Mouse (Mus musculus) megakaryocyte-erythroid progenitor cell, adult 5-6 weeks (primary cell): Measurements from ENCODE around the gene H2-Oa. TPM values are rescaled to one million over a fixed set of nuclear protein-coding genes. Genes with fewer than 3 reads are reported as not detected.

Source experiments
- ATAC-seq: replicated peaks from 2 replicates; pipeline ENCODE4 v1.8.0; 2016; ENCODE audit warnings: mild to moderate bottlenecking, inconsistent platforms; ENCODE audit not compliant: severe bottlenecking, poor library complexity, low FRiP score, low TSS enrichment
- total RNA-seq, 2 experiments: library from RNA; stranded (forward) in 1 of 2; stranded (reverse) in 1 of 2; fragments of 200-1000, 215-1000 nt in 1 of 2; fragments of >200 nt in 1 of 2; fragmentation: Nextera tagmentation in 1 of 2; gene quantifications; 2 replicates each; pipeline ENCODE4 v1.2.3; 2014 to 2017

Gene H2-Oa
- total RNA-seq, 2 experiments from 2014 or later = 0.75 to 6.2 TPM

DNA sequence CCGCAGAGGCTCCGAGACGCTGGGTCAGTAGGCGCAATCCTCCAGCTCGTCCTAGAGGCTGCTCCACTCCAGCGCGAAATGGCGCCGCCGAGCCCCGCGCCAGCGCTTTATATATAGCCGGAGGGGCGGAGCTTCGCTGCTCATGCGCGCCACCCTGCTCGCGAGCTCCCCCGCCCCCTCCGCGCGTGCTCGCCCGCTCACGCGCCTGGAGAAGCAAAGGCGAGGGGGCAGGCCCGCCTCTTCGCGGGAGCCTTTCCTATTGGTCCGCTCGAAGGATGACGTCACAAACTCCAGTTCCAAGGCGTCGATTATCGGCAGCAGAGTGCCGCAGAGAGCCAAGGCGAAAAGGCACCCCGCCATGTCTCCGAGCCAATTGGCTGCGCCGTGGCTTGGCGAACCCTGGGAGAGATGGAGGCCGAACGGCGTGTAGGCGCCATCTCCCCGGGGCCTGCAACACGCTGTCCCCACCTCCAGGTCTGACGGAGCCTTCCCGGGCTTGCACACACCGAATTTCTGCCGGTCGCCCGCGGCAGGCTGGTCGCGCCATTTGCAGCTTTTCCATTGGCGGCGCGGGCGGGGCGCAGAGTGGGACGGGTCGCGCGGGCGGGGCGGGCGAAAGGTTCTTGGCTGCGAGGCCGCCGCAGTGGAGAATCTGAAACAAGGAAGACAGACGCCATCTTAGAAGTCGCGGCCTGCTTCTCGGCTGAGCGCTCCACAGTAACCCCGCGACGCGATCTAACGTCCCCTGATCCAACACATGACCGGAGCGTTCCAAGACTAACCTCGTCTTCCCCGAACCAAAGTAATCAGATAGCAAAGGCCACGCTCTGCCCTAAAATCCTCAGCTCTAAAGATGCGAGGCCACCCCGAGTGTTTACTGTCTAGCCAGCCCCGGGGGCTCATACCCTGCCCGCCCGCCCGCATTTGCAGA is 27.4 kb downstream of the H2-Oa start, which contains the start of gene H2-DMa:
TSS of gene H2-DMa (plus strand) at position 293 of the 931 bp plus-strand sequence.
- peak; percentile 54 for ATAC-seq

- ATAC-seq = no peak
Measured at GRCm38 (mm10) chr17:34120180-34120723, 28.1 kb downstream of the H2-Oa start.

- no peak; the same call in 1 of the 2 replicates for ATAC-seq
Measured at GRCm38 (mm10) chr17:34120814-34121171, 28.7 kb downstream of the H2-Oa start.

DNA sequence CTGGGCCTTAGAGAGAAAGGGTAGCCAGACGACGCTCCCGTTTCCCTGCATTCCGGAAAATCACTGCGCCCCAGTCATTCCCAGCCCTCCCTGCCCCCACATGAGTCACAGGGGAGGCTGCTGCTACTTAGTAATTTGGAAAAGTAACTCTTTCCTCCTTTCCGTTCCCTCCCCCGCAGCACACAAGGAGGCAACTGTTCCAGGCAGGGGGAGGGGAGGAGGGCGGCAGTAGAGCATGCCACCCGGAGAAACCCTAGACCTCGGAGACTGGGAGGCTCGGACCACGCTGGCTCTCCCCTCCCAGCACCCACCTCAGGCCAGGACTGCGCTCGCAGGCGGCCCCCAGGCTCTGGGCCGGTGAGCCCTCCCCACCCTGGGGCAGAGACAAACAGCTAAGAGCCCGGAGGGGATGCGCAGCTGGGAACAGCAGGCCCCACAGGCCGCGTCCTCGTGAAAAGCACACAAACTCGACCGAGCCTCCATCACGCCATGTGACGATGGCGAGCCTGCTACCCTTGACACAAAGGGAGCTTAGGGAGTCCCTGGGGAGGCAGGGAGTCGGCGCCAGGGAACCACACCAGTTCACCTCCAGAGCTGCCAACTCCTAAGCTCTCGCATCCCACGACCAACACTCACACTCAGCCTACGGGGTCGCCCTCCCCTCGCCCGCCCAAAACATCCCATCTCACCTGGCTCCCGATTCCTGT is 29.2 kb downstream of the H2-Oa start:
- ATAC-seq = no peak

DNA sequence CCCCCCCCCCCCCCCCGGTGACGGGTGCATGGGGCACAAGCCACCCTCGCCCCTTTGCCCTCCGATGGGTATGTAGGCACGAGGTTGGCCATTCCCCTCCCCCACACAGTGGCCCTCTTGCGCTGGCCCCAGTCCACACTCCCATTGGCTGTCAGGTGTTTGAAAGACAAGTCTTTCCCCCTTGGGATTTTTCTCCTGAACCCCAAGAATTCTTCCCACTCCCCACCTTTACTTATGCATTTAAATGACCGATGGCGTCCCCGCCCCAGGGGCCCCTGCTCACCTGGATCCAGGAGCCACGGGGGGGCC is 29.7 kb downstream of the H2-Oa start:
- ATAC-seq = no peak

DNA sequence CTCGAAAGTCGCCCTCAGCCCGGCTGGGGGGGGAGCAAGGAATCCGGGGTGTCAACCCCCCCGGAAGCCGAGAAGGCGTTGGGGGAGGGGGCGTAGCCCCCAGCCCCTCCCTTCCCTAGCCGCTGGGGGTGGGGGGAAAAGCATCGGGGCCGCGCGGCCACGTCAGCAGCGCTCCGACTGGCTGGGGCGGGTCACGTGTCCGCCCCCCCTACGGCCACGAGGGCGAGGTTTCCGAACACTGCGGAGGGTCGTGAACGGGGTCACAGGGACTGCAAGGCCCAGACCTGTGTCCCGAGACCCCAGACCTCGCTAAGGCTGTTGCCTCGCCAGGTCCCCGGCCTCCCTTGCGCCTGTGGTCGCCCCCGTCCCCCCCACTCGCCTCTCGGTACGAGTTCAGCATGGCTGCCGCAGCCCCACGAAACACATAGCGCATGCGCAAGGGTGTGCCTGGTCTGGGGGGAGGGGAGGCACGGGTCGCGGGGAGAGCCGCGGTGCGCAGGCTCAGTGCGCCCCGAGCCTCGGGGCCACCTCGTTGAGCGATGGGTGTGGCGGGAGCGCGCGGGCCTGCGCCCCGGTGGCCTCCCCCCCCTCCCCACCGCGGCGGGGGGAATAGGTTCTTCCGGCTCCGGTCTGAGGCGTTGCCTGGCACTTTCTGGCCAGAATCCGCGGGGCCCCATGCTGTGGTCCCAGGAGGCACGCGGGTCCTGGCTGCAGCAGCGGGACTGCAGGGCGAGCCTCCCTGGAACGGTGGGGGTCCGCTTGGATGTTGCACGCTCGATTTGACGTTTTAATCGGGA is 30.2 kb downstream of the H2-Oa start, which contains the start of gene Brd2:
TSS of gene Brd2 (minus strand) at position 447 of the 797 bp plus-strand sequence.
- ATAC-seq = peak; percentile 33

DNA sequence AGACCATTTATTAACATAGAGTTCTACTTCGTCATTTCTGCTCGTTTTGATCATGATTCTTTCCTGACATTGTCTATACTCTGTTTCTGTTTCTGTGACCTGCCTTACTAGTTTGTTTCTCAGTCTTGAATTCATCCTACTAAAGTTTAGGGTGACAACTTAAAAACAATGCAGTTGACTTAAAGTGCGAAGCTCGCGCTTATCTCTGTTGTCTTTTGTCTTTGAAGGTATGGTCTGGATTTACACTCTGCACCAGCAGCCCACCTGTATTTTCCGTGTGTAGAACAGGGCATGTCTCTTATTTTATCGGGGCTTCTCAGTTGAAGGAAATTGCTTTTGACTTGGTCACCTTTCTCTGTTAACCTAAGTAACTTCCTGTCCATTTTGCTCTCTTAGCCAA is 31.0 kb downstream of the H2-Oa start:
- ATAC-seq = no peak

DNA sequence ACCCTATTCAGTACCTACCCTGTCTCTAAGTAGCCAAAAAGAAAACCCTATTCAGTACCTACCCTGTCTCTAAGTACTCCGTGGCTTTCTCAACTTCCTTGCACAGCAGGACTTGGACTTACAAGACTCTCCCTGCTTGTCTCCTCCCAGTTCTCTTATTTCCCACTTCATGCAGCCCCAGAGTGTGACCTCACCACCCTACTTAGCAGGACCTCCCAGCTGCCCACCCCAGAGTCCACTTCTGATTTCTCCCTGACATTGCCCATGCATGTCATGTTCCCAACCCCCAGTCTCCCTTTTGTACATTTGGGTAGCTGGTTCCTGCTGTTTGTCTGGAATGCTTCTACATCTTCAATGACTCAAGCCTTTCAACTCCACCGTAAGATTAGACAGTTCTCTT is 31.4 kb downstream of the H2-Oa start:
- ATAC-seq = no peak

GRCm38 (mm10) chr17:34124649-34125048 is 32.5 kb downstream of the H2-Oa start:
- ATAC-seq = no peak

GRCm38 (mm10) chr17:34126826-34127420 is 34.8 kb downstream of the H2-Oa start:
- no peak for ATAC-seq

- ATAC-seq = peak; percentile 76
Measured at GRCm38 (mm10) chr17:34127475-34127874, 35.3 kb downstream of the H2-Oa start.

DNA sequence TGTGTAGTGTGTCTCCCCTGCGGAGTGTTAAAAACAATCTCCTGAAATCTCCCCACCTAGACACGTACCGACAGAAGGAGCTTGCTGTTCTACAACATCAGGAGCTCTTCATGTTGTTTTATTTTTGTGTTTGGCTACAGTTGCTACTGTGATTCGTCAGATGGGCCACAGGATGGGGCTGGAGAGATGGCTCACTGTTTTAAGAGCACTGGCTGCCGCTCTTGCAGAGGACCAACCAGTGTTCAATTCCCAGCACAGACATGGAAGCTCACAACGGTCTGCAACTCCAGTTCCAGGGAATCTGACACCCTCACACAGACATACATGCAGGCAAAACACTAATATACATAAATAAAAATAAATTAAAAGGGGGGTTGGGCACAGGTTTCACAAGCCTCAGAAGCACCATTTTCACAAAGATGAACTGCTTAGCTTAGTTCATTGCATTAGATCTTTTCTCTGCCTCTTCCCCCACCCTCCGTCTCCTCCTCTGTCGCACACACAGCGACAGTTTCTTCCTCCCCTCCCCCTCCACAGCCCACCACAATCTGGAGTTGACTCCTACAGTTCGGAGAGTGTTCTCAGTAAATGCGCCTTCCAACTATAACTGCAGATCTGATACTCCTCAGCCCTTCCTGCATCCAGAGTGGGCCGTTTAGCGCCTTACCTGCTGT is 36.3 kb downstream of the H2-Oa start:
- no peak for ATAC-seq

DNA sequence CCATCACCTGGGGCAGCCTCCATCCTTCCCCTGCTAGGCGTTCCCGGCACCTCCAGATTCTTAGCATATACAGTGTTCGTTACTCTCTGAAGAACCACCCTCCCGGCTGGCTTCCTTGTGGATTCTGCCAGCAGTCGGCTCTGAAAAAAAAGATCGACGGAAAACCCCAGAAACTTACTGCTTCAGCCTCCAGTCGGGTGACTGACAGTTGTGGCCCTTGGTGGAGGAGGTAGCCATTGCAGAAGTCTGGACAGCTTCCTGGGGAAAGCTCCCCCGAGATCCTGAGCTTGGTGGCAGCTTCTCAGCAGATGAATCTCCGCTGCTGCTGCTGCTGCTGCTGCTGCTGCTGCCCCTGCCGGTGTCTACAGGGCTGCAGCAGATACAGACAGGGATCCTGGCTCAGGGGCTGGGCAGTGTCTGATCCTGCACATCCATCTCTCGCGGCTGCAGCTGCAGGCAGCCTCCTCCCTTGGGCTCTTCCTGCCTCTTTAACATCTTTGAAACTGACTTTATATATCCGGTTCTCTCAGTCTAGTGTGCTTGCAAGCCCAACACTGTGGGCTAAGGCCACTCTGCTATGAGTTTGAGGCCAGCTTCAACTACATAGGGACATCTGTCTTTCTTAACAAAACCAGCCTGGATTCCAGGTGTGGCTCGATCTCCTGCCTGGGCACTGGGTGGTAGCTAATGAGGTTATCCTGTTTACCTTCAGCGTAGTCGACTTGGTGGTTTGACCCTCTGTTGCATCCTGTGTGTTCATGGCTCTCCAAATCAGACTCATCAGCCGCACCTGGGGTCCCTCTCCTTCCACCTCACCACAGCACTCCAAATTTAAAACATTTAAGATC is 37.0 kb downstream of the H2-Oa start:
- ATAC-seq = 0 out of 2 replicates have a peak, but pooled peaks have one; percentile 19

DNA sequence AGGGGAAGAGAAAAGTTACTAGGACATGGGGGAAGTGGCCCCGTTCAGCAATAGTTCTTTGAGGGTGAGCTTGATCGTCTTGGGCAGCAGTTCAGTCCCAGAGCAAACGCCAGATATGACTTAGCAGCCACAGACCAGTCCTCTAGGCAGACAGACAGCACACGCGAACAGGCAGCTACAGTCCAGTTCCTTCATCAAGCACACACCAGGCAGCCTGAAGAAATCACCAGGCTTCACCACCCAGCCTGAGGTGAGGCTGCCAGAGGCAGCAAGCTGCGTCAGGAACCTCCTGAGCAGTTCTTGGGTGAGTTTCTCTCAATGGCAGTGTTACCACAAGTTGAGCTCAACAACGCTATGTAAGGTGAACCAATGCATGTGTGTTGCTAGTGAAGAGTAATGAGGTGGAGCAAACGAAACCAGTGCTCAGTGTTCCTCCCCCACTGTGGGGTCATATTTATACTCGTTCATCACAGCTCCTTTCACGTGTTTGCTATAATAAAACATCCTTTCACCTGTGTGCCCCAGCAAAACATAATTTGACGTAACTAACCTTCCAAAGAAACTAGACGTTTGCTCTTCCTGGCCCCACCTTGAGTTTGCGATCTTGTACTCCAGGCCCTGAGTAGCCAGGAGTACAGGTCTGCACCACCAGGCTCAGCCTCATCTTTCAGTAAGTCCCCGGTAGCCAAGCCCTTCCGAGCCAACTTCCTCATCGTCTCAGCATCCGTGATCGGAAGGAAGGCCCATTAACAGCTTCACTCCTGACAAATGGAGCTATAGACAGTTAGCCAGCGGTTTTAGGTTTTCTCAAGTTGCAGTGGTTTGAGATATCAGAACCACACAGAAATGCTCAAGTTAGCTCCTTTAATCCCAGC is 38.2 kb downstream of the H2-Oa start:
- no peak for ATAC-seq

DNA sequence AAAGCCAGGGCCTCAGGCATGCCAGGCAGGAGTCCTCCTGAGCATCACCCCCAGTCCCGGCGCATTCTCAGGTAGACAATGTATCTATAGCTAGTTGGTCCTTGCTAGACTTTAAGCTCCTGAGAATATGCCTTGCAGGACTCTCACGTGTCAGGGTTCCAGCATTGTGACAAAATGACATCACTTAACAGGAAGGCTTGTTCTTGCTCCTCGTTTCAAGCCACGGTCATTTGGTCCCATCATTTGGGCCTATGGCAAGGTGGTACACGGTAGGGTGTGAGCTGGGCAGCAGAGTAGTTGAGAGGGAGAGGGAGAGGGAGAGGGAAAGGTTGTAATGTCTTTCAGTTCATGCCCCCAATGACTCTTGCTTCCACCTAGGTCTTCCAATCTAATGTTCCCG is 39.8 kb downstream of the H2-Oa start:
- no peak for ATAC-seq

GRCm38 (mm10) chr17:34133289-34133688 is 41.1 kb downstream of the H2-Oa start:
- ATAC-seq = no peak

DNA sequence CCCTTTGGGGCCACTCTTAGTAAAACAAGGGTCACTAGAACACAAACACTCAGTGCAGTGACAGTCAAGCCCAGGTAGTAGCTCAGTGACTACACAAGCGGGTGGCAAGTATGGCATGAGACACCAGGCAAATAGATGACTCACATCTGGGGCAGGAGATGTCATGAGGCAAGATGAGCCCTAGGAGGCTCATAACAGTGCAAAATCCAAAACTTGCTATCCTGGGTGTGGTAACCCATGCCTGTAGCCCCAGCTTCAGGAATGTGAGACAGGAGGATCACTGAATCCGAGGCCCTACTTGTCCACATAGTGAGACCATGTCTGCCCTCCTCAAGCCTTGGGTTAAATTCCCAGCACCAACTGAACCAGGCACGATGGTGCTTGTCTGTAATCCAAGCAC is 42.3 kb downstream of the H2-Oa start:
- no peak for ATAC-seq
